Comparison of ENCODE assay signal across 9 mouse cellular contexts in the genomic region with DNA sequence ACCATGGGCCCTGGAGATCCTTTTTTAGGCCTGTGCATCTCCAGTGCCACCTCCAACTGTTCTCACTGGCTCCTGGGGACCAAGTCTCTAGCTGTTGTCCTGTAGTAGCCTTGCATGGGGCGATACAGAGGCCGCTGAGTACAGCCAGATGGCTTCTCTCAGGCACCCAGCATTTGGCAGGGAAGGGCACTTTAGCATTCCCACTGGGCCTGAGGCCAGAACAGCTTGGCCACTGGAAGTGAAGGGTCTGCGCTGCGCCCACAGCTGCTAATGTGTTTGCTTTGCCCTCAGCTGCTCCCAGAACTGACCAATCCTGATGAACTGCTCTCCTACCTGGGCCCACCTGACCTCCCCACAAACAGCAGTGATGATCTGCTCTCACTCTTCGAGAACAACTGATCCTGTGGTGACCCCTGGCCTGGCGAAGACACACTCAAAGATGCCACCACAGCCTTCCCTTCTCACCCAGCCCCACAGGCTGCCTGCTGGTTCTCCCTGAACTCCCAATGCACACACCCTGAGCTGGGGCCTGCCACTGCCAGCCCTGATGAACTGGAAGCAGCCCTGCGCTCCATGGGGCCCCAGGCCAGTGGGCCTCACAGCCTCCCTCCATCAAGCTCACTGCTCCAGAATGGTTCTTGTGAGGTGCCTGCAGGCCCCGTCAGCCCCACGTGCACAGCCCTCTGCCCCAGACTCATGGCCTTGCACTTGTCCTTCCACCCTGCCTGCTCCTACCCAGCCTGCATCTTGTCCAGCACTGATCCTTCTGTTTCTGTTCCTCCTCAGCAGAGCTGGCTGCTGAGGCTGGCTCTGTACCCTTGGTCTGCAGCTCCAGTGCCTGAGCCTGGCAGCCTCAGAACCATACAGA. TPM values are rescaled to one million over a fixed set of nuclear protein-coding genes. Genes with fewer than 3 reads are reported as not detected.
A peak's percentile ranks its signal among the peaks of the same experiment; 100 is the strongest.
DNase-seq lines count a peak whose midpoint lies in the region; ATAC-seq and TF ChIP-seq lines count a peak whose summit lies in the region.
"Had no signal": no experiment of that assay in that cellular context is flagged by ENCODE, and none has a peak within 500 bp of the region (broad histone marks: within the 10 kb centered on the region; RNA-seq: fewer than 3 reads in every experiment).

No protein-coding gene starts in this region.

- H3K9me3 ChIP-seq in heart, postnatal 0 days (replicated peaks; ENCODE audit: control insufficient read depth, low read length) = no peaks in the 10 kb centered on the region
- no peaks in the 10 kb centered on the region for H3K9me3 ChIP-seq in lung, postnatal 0 days (ENCODE audit: low read length)
- H3K9me3 ChIP-seq: liver, embryonic 15.5 days had no signal

- 53% methylated on average over 9 of the region's 9 CpGs for WGBS in heart, postnatal 0 days
- WGBS in lung, postnatal 0 days = 48% methylated on average over 9 of the region's 9 CpGs

- no peak for TF ChIP-seq CTCF in heart, postnatal 0 days (IDR thresholded peaks at IDR 0.05; ENCODE audit: low read depth)
- TF ChIP-seq CTCF in lung, postnatal 0 days (IDR thresholded peaks at IDR 0.05) = no peak

- 0 out of 2 replicates have a peak overlapping the region, but pooled peaks have one; percentile 3 for H3K9ac ChIP-seq in heart, postnatal 0 days (replicated peaks; ENCODE audit: low read depth, low read length)
- H3K9ac ChIP-seq in lung, postnatal 0 days (replicated peaks; ENCODE audit: low read depth) = no peak overlapping the region
- H3K9ac ChIP-seq: liver, embryonic 15.5 days had no signal

- 0 out of 2 replicates have a peak, but pooled peaks have one; percentile 59 for TF ChIP-seq EP300 in heart, postnatal 0 days (IDR thresholded peaks at IDR 0.05; ENCODE audit: low read depth)
- TF ChIP-seq EP300 in lung, postnatal 0 days (IDR thresholded peaks at IDR 0.05) = no peak

- H3K27ac ChIP-seq in heart, postnatal 0 days (ENCODE audit: low read depth) = peak overlapping the region; percentile 91
- peak overlapping the region; percentile 81 for H3K27ac ChIP-seq in lung, postnatal 0 days (ENCODE audit: low read length)
- H3K27ac ChIP-seq: liver, embryonic 15.5 days had no signal

- 0 out of 2 replicates have a peak overlapping the region, but pooled peaks have one; percentile 2 for H3K4me2 ChIP-seq in heart, postnatal 0 days (ENCODE audit: low read depth, low read length)
- no peak overlapping the region for H3K4me2 ChIP-seq in lung, postnatal 0 days (replicated peaks; ENCODE audit: low read depth, low read length)
- H3K4me2 ChIP-seq: liver, embryonic 15.5 days had no signal

- peak; percentile 81 for DNase-seq in left cerebral cortex, postnatal 4 days
- DNase-seq in left cerebral cortex, adult 18-20 months (ENCODE audit: low spot score in 2 of 2) = no peak
- DNase-seq in cerebellum, postnatal 36 days = peak; percentile 37 to 44
- peak; percentile 88 for DNase-seq in heart, postnatal 0 days (ENCODE audit: low spot score)
- DNase-seq in lung, postnatal 0 days (ENCODE audit: low spot score) = peak; percentile 85
- DNase-seq in retina, postnatal 1 day = no peak
- DNase-seq in natural killer cell, adult 2 months (ENCODE audit: low spot score in 2 of 2) = no peak
- DNase-seq in frontal cortex, postnatal 14 days (ENCODE audit: low spot score in 2 of 2) = no peak

- ATAC-seq in heart, postnatal 0 days (ENCODE audit: insufficient read depth, low read depth) = peak; percentile 82
- peak; percentile 81 for ATAC-seq in lung, postnatal 0 days

- no peaks in the 10 kb centered on the region for H3K27me3 ChIP-seq in heart, postnatal 0 days (ENCODE audit: control insufficient read depth, insufficient read depth, low read length)
- H3K27me3 ChIP-seq in lung, postnatal 0 days (replicated peaks; ENCODE audit: insufficient read depth, low read length) = no peaks in the 10 kb centered on the region
- H3K27me3 ChIP-seq: liver, embryonic 15.5 days had no signal

- H3K4me1 ChIP-seq in heart, postnatal 0 days (ENCODE audit: control insufficient read depth, insufficient read depth) = peaks cover 34% of the 10 kb centered on the region
- peaks cover 30% of the 10 kb centered on the region for H3K4me1 ChIP-seq in lung, postnatal 0 days (ENCODE audit: insufficient read depth, low read depth, low read length)

- no peak overlapping the region for H3K4me3 ChIP-seq in heart, postnatal 0 days (ENCODE audit: low read depth, low read length)
- H3K4me3 ChIP-seq in lung, postnatal 0 days (ENCODE audit: low read depth, low read length) = no peak overlapping the region
- H3K4me3 ChIP-seq: liver, embryonic 15.5 days had no signal

- intact Hi-C loops in left cerebral cortex, postnatal 4 days (cut with DNase I) = no loop called here

- H3K36me3 ChIP-seq in heart, postnatal 0 days (replicated peaks; ENCODE audit: control insufficient read depth, insufficient read depth, low read length) = peaks cover 56% of the 10 kb centered on the region
- H3K36me3 ChIP-seq in lung, postnatal 0 days (ENCODE audit: insufficient read depth, low read length) = peaks cover 26% of the 10 kb centered on the region

RNA-seq across cellular contexts. Expression of gene Ppia, which starts 10.3 kb away (rescaled TPM):
- total RNA-seq in left cerebral cortex, postnatal 4 days (2021) = 1,000 to 10,000 TPM; 2,159 to 2,195 TPM
- 1,000 to 10,000 TPM; 1,850 TPM for total RNA-seq in left cerebral cortex, adult 18-20 months (2021)
- 2,268 and 2,353 TPM in 2 replicates for total RNA-seq in heart, postnatal 0 days (2014; rRNA removed; ENCODE audit: low replicate concordance)
- polyA plus RNA-seq in heart, postnatal 0 days (2015; fragmentation: Nextera tagmentation; extraction: Ambion mirVana) = 3,654 and 3,756 TPM in 2 replicates
- polyA plus RNA-seq in lung, postnatal 0 days (2015; fragmentation: Nextera tagmentation; extraction: Ambion mirVana) = 3,011 and 3,180 TPM in 2 replicates

RNA-seq across cellular contexts. Expression of gene Zmiz2, which starts 16.1 kb away (rescaled TPM):
- total RNA-seq in left cerebral cortex, postnatal 4 days (2021) = 100 to 1,000 TPM; 233 to 249 TPM
- total RNA-seq in left cerebral cortex, adult 18-20 months (2021) = 100 to 1,000 TPM; 217 to 224 TPM
- total RNA-seq in heart, postnatal 0 days (2014; rRNA removed; ENCODE audit: low replicate concordance) = 42.3 and 45.4 TPM in 2 replicates
- 6.9 and 7.0 TPM in 2 replicates for polyA plus RNA-seq in heart, postnatal 0 days (2015; fragmentation: Nextera tagmentation; extraction: Ambion mirVana)
- 8.6 and 8.7 TPM in 2 replicates for polyA plus RNA-seq in lung, postnatal 0 days (2015; fragmentation: Nextera tagmentation; extraction: Ambion mirVana)

RNA-seq across cellular contexts. Expression of gene H2afv, which starts 39.3 kb away (rescaled TPM):
- total RNA-seq in left cerebral cortex, postnatal 4 days (2021) = 10 to 100 TPM; 35.4 to 44.5 TPM
- total RNA-seq in left cerebral cortex, adult 18-20 months (2021) = 10 to 100 TPM; 41.4 to 42.5 TPM
- total RNA-seq in heart, postnatal 0 days (2014; rRNA removed; ENCODE audit: low replicate concordance) = 106 and 157 TPM in 2 replicates
- polyA plus RNA-seq in heart, postnatal 0 days (2015; fragmentation: Nextera tagmentation; extraction: Ambion mirVana) = 213 and 232 TPM in 2 replicates
- 259 and 268 TPM in 2 replicates for polyA plus RNA-seq in lung, postnatal 0 days (2015; fragmentation: Nextera tagmentation; extraction: Ambion mirVana)

Comparison
In these comparisons a context has a peak if more than half of its experiments do, and no peak if none do; other contexts are left out.
1. DNase-seq: peak in left cerebral cortex, postnatal 4 days (single experiment), cerebellum, postnatal 36 days (2 of 2), heart, postnatal 0 days (single experiment) and lung, postnatal 0 days (single experiment); none in left cerebral cortex, adult 18-20 months (0 of 2), retina, postnatal 1 day (single experiment), natural killer cell, adult 2 months (0 of 2) and frontal cortex, postnatal 14 days (0 of 2).